Mouse (Mus musculus): ENCODE data around the gene Olfr1348.
"Not testable (repeated sequence)": the region's sequence is repeated elsewhere in the genome, so short reads cannot be mapped to it uniquely, and the experiment has no call there.

The Olfr1348 gene

DNA sequence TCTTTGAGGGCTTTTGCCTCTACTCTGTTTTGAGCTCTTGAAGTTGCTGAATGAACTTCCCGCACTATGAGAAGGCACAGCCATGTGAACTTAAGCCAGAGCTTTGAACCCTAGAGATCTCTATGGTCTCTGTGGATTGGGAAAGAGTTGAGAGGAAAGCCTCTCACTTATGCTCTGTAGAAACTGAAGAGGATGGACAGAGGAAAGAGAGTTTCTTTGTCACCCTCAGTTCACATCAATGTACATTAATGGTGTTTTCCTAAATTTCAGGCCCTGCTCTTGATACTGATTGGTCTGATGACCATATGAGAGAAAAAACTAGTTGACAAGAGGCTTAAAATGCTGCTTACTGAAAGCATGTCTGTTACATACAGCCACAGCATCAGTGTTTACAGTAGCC, at the start of gene Olfr1348:
Gene Olfr1348 (minus strand): TSS at position 101 of the 400 bp plus-strand sequence.
- DNase-seq = no peak

DNA sequence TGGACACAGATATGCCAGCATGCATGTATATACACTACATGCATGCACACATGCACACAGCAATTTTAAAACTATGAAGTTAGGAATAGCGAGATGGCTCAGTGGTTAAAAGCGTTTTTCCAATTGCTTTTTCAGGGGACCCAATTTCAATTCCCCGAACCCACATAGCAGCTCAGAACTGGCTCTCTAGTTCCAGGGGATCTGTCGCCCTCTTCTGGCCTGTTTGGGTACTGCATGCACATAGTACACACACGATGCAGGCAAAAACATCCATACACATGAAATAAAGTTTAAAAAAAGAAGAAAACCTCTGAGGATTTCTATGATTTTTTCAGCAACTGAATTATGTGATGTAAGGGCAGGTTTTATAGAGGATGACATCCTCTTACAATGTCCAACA, 17.6 kb upstream of the Olfr1348 start:
- peak; percentile 19 for DNase-seq

DNA sequence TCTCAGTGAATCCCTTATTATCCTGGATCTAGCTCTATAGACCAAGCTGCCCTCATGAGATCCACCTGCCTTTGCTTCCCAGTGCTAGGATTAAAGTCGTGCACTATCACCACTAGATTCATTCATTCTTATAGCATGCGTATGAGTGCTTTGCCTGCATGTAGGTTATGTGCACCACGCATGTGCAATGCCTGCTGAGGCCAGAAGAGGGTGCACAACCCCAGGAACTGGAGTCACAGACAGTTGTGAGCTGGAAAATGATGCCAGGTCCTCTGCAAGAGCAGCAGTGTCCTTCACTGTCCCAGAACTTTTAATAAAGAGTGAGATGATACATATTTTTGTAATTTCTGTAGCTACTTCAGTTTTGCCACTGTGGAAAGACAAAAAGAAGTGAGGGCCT, 16.5 kb upstream of the Olfr1348 start:
- no peak for DNase-seq

DNA sequence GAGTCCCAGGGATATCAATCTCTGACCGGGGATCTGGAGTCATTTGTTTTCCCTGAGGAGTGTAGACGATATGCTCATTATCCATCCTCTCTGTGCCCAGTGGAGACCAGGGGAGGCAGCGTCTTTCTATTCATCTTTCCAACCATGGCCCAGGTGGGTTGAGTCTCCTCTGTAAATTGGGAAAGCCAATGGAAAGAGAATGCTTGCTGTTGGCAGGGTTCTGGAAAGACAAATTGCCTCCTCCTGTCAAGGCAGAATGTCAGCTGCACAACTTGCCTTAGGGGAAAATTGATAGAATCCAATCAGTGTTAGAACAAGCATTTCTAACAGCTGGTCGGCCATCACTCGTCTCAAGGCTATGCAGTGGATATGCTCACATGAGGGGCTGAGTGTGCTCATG, 14.3 kb upstream of the Olfr1348 start, which contains the start of gene Olfr1349:
Gene Olfr1349 (minus strand): TSS at position 101 of the 400 bp plus-strand sequence.
- DNase-seq = no peak

DNA sequence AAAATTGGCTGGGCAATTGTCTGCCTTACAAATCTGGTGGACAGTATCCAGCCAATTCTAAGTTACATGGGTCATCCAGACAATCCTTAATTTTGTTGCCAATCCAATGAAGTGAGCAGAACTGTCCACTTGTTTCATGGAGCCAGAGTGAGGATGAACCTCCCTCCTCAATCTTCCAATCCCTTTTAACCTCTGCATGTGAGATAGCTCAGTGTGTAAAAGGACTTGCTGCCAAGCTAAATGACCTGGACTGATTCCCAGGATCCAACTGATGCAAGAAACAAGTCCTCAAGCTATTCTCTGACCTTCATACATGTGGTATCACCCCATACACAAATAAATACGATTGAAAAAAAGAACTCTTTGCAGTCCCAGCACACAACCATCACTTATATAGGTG, 13.1 kb upstream of the Olfr1348 start:
- no peak for DNase-seq

- no peak for DNase-seq
Measured at GRCm38 (mm10) chr7:6499655-6500054, 8.9 kb downstream of the Olfr1348 start, which contains the start of gene Olfr1347. Gene Olfr1347, minus strand, starts transcription at chr7:6499755.

DNA sequence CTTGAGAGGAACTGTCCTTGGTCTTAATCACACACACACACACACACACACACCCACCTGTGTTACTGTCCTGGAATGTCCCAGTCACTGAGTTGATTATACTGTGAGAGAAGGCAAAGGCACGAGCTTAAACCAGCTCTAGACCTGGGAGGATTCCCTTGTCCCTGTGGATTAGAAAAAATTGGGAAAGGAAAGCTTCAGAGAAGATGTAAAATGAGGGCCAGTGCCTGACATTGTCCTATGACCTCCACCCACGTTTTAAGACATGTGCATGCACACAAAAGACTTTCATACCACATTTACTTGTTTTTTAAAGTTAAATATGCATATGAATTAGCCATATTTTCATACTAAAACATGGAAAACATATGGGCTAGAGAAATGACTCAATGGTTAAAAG, 21.7 kb downstream of the Olfr1348 start, which contains the start of gene Olfr5:
Gene Olfr5 (minus strand): TSS at position 101 of the 400 bp plus-strand sequence.
- DNase-seq = no peak

DNA sequence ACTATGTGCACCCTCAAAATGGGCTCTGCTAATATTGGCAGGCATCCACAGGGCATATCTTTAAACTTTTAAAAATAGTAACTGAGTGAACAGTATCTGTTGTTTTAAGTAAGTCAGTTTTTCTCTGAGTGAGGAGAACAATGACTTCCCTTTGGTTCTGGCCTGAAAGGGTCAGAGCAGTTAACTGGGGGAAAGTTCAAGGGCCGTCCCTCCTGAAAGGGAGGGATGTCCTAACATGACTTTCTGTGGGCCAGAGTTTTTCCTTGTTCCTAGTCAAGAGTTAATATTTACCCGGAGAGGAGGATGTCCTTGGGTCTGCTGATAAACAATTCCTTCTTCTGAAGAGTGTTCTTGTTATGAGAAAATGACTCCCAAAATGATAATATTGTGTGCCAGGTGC, 30.9 kb downstream of the Olfr1348 start:
- not testable (repeated sequence) for DNase-seq

DNA sequence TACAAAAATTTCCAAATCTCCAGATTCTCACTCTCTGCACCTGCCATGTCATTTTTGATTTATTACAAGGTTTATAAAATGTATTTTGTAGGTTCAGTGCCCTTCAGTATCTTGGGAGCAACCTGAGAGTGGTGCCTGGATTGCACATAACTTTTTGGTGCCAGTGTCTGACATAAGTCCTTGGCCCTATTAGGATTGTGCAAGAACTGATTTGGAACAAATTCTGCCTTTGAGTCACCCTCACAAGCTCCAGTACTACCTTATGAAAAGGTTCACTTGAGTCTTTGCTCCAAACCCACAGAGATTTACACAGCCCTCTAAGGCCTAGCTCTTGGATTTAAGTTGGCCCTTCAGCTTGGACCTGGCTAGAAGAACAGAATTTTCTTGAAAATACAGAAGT, 41.6 kb downstream of the Olfr1348 start, which contains the start of gene Olfr1346:
Gene Olfr1346 (plus strand): TSS at position 151 of the 400 bp plus-strand sequence.
- no peak for DNase-seq

DNA sequence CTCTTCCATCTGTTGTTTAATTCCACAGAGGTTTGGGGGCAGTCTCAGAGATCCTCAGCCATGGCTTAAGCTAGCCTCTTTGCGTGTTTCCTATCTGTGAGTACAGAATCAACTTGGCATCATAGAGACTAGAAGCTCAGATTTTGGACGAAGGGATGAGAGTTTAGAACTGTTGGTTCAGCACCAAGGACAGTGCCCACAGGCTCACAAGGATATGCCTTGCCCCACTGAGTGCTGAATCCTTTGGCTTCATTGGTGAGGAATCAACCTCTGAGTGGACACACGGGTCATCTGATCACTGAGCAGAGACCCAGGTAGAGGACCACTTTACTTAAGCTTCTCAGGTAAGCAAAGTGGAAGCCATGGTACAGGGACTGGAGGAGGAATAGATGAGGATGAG, 52.1 kb downstream of the Olfr1348 start:
- no peak for DNase-seq

GRCm38 (mm10) chr7:6455868-6456267, 52.7 kb downstream of the Olfr1348 start, which contains the start of gene Olfr1336:
Gene Olfr1336, plus strand, starts transcription at chr7:6456168.
- DNase-seq = no peak

Measured in liver (tissue).